Mouse (Mus musculus) central nervous system, embryonic 18 days (tissue): ENCODE data around the gene Rps15. TPM values are rescaled to one million over a fixed set of nuclear protein-coding genes. Genes with fewer than 3 reads are reported as not detected.

ENCODE experiments used
- polyA plus RNA-seq: library from polyadenylated mRNA; depleted of rRNA; stranded (reverse); fragments of >200 nt; gene quantifications from 2 replicates; pipeline ENCODE4 v1.2.3, GENCODE M21; 2012; rRNA removed

Rps15 gene
- polyA plus RNA-seq: 2,373 and 2,399 TPM in 2 replicates

GRCm38 (mm10) chr10:80292251-80293146, at the start of gene Rps15:
TSS of gene Rps15 (plus strand) at chr10:80292453.

GRCm38 (mm10) chr10:80248971-80249640, 43.1 kb upstream of the Rps15 start, which contains the start of gene Ndufs7:
TSS of gene Ndufs7 (plus strand) at chr10:80249121.

GRCm38 (mm10) chr10:80260642-80261584, 31.3 kb upstream of the Rps15 start, which contains the start of the genes Gamt and Dazap1:
TSS of gene Gamt (minus strand) at chr10:80261012.
TSS of gene Dazap1 (plus strand) at chr10:80261486.

GRCm38 (mm10) chr10:80295618-80296425, 3.6 kb downstream of the Rps15 start, which contains the start of gene Apc2:
TSS of gene Apc2 (plus strand) at chr10:80295977.

DNA sequence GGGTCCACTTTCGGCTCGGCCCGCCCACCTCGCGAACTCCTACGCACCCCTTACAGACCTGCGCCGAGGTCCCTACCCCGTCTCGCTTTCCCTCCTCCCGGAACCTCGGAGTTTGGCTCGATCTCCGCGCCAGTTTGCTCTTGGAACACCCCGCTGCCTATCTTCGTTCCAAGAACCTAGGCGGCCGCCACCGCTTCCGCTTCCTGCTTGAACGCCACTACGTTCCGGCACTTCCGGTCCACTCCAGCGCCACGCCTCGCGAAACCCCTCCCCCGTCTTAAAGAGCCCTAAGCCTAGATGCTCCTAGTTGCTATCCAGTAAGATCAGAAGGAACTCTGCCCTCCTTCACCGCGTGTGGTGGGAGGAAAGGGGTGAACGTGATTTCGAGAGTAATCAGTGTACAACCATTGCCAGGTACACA, 28.1 kb downstream of the Rps15 start, which contains the start of gene 2310011J03Rik:
2310011J03Rik (minus strand) TSS at position 198 of the 421 bp plus-strand sequence.

GRCm38 (mm10) chr10:80329273-80330081, 37.2 kb downstream of the Rps15 start, which contains the start of the genes Pcsk4 and Reep6:
TSS of gene Pcsk4 (minus strand) at chr10:80329498.
TSS of gene Reep6 (plus strand) at chr10:80329953.

Other genes starting within 250 kb of the Rps15 start
- gene Gpx4, start 245.3 kb upstream of the Rps15 start, polyA plus RNA-seq: 421 and 492 TPM in 2 replicates
- gene Sbno2, start 186.9 kb upstream of the Rps15 start, polyA plus RNA-seq: 23.6 and 27.5 TPM in 2 replicates
- gene Stk11, start 176.7 kb upstream of the Rps15 start, polyA plus RNA-seq: 83.3 and 90.0 TPM in 2 replicates
- gene Atp5d, start 153.8 kb upstream of the Rps15 start, polyA plus RNA-seq: 451 and 454 TPM in 2 replicates
- 161 and 178 TPM in 2 replicates for gene Cbarp, start 151.6 kb upstream of the Rps15 start, polyA plus RNA-seq
- gene Midn, start 144.2 kb upstream of the Rps15 start, polyA plus RNA-seq: 71.4 and 90.3 TPM in 2 replicates
- 393 and 405 TPM in 2 replicates for gene Cirbp, start 126.5 kb upstream of the Rps15 start, polyA plus RNA-seq
- gene 1600002K03Rik, start 119.5 kb upstream of the Rps15 start, polyA plus RNA-seq: 14.0 and 17.9 TPM in 2 replicates
- gene Efna2, start 113.0 kb upstream of the Rps15 start, polyA plus RNA-seq: 39.2 and 42.5 TPM in 2 replicates
- gene Mum1, start 66.0 kb upstream of the Rps15 start, polyA plus RNA-seq: 51.1 and 52.1 TPM in 2 replicates
- 302 and 305 TPM in 2 replicates for gene Ndufs7, start 43.3 kb upstream of the Rps15 start, polyA plus RNA-seq
- gene Gamt, start 31.4 kb upstream of the Rps15 start, polyA plus RNA-seq: 18.8 and 24.7 TPM in 2 replicates
- gene Dazap1, start 31.0 kb upstream of the Rps15 start, polyA plus RNA-seq: 128 and 136 TPM in 2 replicates
- gene Apc2, start 3.5 kb downstream of the Rps15 start, polyA plus RNA-seq: 140 and 172 TPM in 2 replicates
- 25.8 and 26.3 TPM in 2 replicates for gene 2310011J03Rik, start 28.1 kb downstream of the Rps15 start, polyA plus RNA-seq
- gene Pcsk4, start 37.0 kb downstream of the Rps15 start, polyA plus RNA-seq: 10.6 and 10.7 TPM in 2 replicates
- 3.1 and 3.2 TPM in 2 replicates for gene Reep6, start 37.5 kb downstream of the Rps15 start, polyA plus RNA-seq
- 1.2 and 2.2 TPM in 2 replicates for gene Adamtsl5, start 56.0 kb downstream of the Rps15 start, polyA plus RNA-seq
- gene Plk5, start 64.0 kb downstream of the Rps15 start, polyA plus RNA-seq: 14.5 and 15.1 TPM in 2 replicates
- 72.2 and 76.7 TPM in 2 replicates for gene Mex3d, start 95.2 kb downstream of the Rps15 start, polyA plus RNA-seq
- 199 and 209 TPM in 2 replicates for gene Mbd3, start 107.1 kb downstream of the Rps15 start, polyA plus RNA-seq
- 745 and 942 TPM in 2 replicates for gene Uqcr11, start 114.4 kb downstream of the Rps15 start, polyA plus RNA-seq
- gene Tcf3, start 141.2 kb downstream of the Rps15 start, polyA plus RNA-seq: 60.4 and 61.6 TPM in 2 replicates
- gene Onecut3, start 202.4 kb downstream of the Rps15 start, polyA plus RNA-seq: 1.8 and 1.9 TPM in 2 replicates
- 0.56 TPM in 2 replicates for gene Atp8b3, start 246.7 kb downstream of the Rps15 start, polyA plus RNA-seq